Comparison of ENCODE assay signal across 9 mouse cellular contexts in genomic region chr4:148168287-148168686, GRCm38 (mm10). TPM values are rescaled to one million over a fixed set of nuclear protein-coding genes. Genes with fewer than 3 reads are reported as not detected.
DNase-seq lines count a peak whose midpoint lies in the region; ATAC-seq and TF ChIP-seq lines count a peak whose summit lies in the region.
"Had no signal": no experiment of that assay in that cellular context is flagged by ENCODE, and none has a peak within 500 bp of the region (broad histone marks: within the 10 kb centered on the region; RNA-seq: fewer than 3 reads in every experiment).

No protein-coding gene starts in this region.

- peak; percentile 93 for DNase-seq in 416B (ENCODE audit: low read depth)
- peak; percentile 53 for DNase-seq in cerebellum, adult 9-11 months
- peak; percentile 61 to 63 for DNase-seq in kidney, postnatal 25 days
- DNase-seq in retina, embryonic 14.5 days (ENCODE audit: low spot score): peak; percentile 85
- no peak for DNase-seq in layer of hippocampus, postnatal 14 days (ENCODE audit: low spot score in 2 of 2)

- WGBS in intestine, postnatal 0 days: 28% methylated on average over 7 of the region's 7 CpGs
- WGBS in intestine, embryonic 16.5 days: 24% methylated on average over 7 of the region's 7 CpGs

- peaks cover 70% of the 10 kb centered on the region for H3K27me3 ChIP-seq in intestine, postnatal 0 days (replicated peaks; ENCODE audit: control insufficient read depth, insufficient read depth, low read length)
- H3K27me3 ChIP-seq in intestine, embryonic 16.5 days (replicated peaks; ENCODE audit: control insufficient read depth, insufficient read depth, low read length): peaks cover 68% of the 10 kb centered on the region
- H3K27me3 ChIP-seq in ES-Bruce4 (ENCODE audit: control insufficient read depth, insufficient read depth, low read length, poor library complexity, severe bottlenecking): no peaks in the 10 kb centered on the region

- H3K9me3 ChIP-seq in intestine, postnatal 0 days (ENCODE audit: control insufficient read depth): no peaks in the 10 kb centered on the region
- H3K9me3 ChIP-seq in intestine, embryonic 16.5 days (ENCODE audit: control insufficient read depth, low read length): no peaks in the 10 kb centered on the region
- H3K9me3 ChIP-seq in ES-Bruce4 (replicated peaks; ENCODE audit: control insufficient read depth, insufficient read depth, low read length, poor library complexity, severe bottlenecking): no peaks in the 10 kb centered on the region

- TF ChIP-seq POLR2A in ES-Bruce4 (IDR thresholded peaks at IDR 0.05; ENCODE audit: insufficient read depth, low read length): no peak

- H3K27ac ChIP-seq in intestine, postnatal 0 days (ENCODE audit: low read depth, low read length): no peak overlapping the region
- no peak overlapping the region for H3K27ac ChIP-seq in intestine, embryonic 16.5 days (ENCODE audit: low read length)
- no peak overlapping the region for H3K27ac ChIP-seq in ES-Bruce4 (ENCODE audit: insufficient read depth, low read length)
- H3K27ac ChIP-seq: macrophage had no signal

- no peaks in the 10 kb centered on the region for H3K36me3 ChIP-seq in intestine, postnatal 0 days (ENCODE audit: control insufficient read depth, insufficient read depth)
- no peaks in the 10 kb centered on the region for H3K36me3 ChIP-seq in intestine, embryonic 16.5 days (ENCODE audit: control insufficient read depth, insufficient read depth, low read length)
- no peaks in the 10 kb centered on the region for H3K36me3 ChIP-seq in ES-Bruce4 (ENCODE audit: control insufficient read depth, insufficient read depth, low read length, poor library complexity, severe bottlenecking)

- no peak for ATAC-seq in intestine, postnatal 0 days
- no peak for ATAC-seq in intestine, embryonic 16.5 days

- H3K4me3 ChIP-seq in intestine, postnatal 0 days (ENCODE audit: low read depth, low read length): no peak overlapping the region
- no peak overlapping the region for H3K4me3 ChIP-seq in intestine, embryonic 16.5 days (ENCODE audit: low read length)
- no peak overlapping the region for H3K4me3 ChIP-seq in ES-Bruce4 (ENCODE audit: low read depth, low read length)

- no peaks in the 10 kb centered on the region for H3K4me1 ChIP-seq in intestine, postnatal 0 days (replicated peaks; ENCODE audit: control insufficient read depth, insufficient read depth, low read length)
- H3K4me1 ChIP-seq in intestine, embryonic 16.5 days (ENCODE audit: control insufficient read depth, insufficient read depth, low read length): peaks cover 7% of the 10 kb centered on the region; the same call in 1 of the 2 replicates
- no peaks in the 10 kb centered on the region for H3K4me1 ChIP-seq in ES-Bruce4 (ENCODE audit: control insufficient read depth, insufficient read depth, low read length)

- H3K9ac ChIP-seq in intestine, postnatal 0 days (ENCODE audit: low read depth, low read length): no peak overlapping the region
- H3K9ac ChIP-seq in intestine, embryonic 16.5 days (ENCODE audit: low read depth, low read length): no peak overlapping the region
- H3K9ac ChIP-seq in ES-Bruce4 (ENCODE audit: low read depth, poor library complexity, severe bottlenecking): no peak overlapping the region

- peak; percentile 84 for TF ChIP-seq CTCF in intestine, postnatal 0 days (IDR thresholded peaks at IDR 0.05; ENCODE audit: low read depth)
- peak; percentile 84 for TF ChIP-seq CTCF in ES-Bruce4 (IDR thresholded peaks at IDR 0.05; ENCODE audit: low read depth, low read length)

- H3K4me2 ChIP-seq in intestine, postnatal 0 days (replicated peaks; ENCODE audit: low read depth): no peak overlapping the region
- no peak overlapping the region for H3K4me2 ChIP-seq in intestine, embryonic 16.5 days (ENCODE audit: low read depth, low read length)

- TF ChIP-seq EP300 in ES-Bruce4 (IDR thresholded peaks at IDR 0.05; ENCODE audit: insufficient read depth, low read depth, low read length): no peak

RNA-seq across cellular contexts. Expression of gene Fbxo2, which starts 7.9 kb away (rescaled TPM):
- 0.44 and 0.76 TPM in 2 replicates for polyA plus RNA-seq in intestine, postnatal 0 days (2015; fragmentation: Nextera tagmentation; extraction: Ambion mirVana)
- 0.34 and 0.64 TPM in 2 replicates for polyA plus RNA-seq in intestine, embryonic 16.5 days (2015; fragmentation: Nextera tagmentation; extraction: Ambion mirVana)
- 6.0 and 6.9 TPM in 2 replicates for polyA plus RNA-seq in ES-Bruce4 (2011; ENCODE audit: insufficient read depth, insufficient read length, low read depth, missing spikeins)
- 10 to 100 TPM; 65.2 to 72.1 TPM for total RNA-seq in layer of hippocampus, postnatal 14 days (2021)
- polyA plus RNA-seq: macrophage had no signal

RNA-seq across cellular contexts. Expression of gene Fbxo44, which starts 8.0 kb away (rescaled TPM):
- 7.7 and 9.3 TPM in 2 replicates for polyA plus RNA-seq in intestine, postnatal 0 days (2015; fragmentation: Nextera tagmentation; extraction: Ambion mirVana)
- polyA plus RNA-seq in intestine, embryonic 16.5 days (2015; fragmentation: Nextera tagmentation; extraction: Ambion mirVana): 6.8 and 7.3 TPM in 2 replicates
- 12.5 and 13.3 TPM in 2 replicates for polyA plus RNA-seq in ES-Bruce4 (2011; ENCODE audit: insufficient read depth, insufficient read length, low read depth, missing spikeins)
- total RNA-seq in layer of hippocampus, postnatal 14 days (2021): 100 to 1,000 TPM in 1 of 2 experiments, 10 to 100 TPM in 1; 98.6 to 111 TPM

RNA-seq across cellular contexts. Expression of gene Fbxo6, which starts 16.3 kb away (rescaled TPM):
- polyA plus RNA-seq in intestine, postnatal 0 days (2015; fragmentation: Nextera tagmentation; extraction: Ambion mirVana): 55.4 and 60.6 TPM in 2 replicates
- 22.7 and 23.8 TPM in 2 replicates for polyA plus RNA-seq in intestine, embryonic 16.5 days (2015; fragmentation: Nextera tagmentation; extraction: Ambion mirVana)
- polyA plus RNA-seq in ES-Bruce4 (2011; ENCODE audit: insufficient read depth, insufficient read length, low read depth, missing spikeins): 41.6 and 51.5 TPM in 2 replicates
- total RNA-seq in layer of hippocampus, postnatal 14 days (2021): 10 to 100 TPM; 24.6 to 27.4 TPM

RNA-seq across cellular contexts. Expression of gene Draxin, which starts 37.8 kb away (rescaled TPM):
- 0.03 and 0.05 TPM in 2 replicates for polyA plus RNA-seq in intestine, postnatal 0 days (2015; fragmentation: Nextera tagmentation; extraction: Ambion mirVana)
- 0.06 and 0.07 TPM in 2 replicates for polyA plus RNA-seq in intestine, embryonic 16.5 days (2015; fragmentation: Nextera tagmentation; extraction: Ambion mirVana)
- 0.17 and 0.22 TPM in 2 replicates for polyA plus RNA-seq in ES-Bruce4 (2011; ENCODE audit: insufficient read depth, insufficient read length, low read depth, missing spikeins)
- 1 to 10 TPM; 4.8 to 5.6 TPM for total RNA-seq in layer of hippocampus, postnatal 14 days (2021)
- polyA plus RNA-seq: macrophage had no signal

RNA-seq across cellular contexts. Expression of gene Mad2l2, which starts 38.1 kb away (rescaled TPM):
- 22.6 and 24.9 TPM in 2 replicates for polyA plus RNA-seq in intestine, postnatal 0 days (2015; fragmentation: Nextera tagmentation; extraction: Ambion mirVana)
- 29.3 and 30.1 TPM in 2 replicates for polyA plus RNA-seq in intestine, embryonic 16.5 days (2015; fragmentation: Nextera tagmentation; extraction: Ambion mirVana)
- polyA plus RNA-seq in ES-Bruce4 (2011; ENCODE audit: insufficient read depth, insufficient read length, low read depth, missing spikeins): 45.9 and 60.3 TPM in 2 replicates
- 10 to 100 TPM; 19.8 to 22.1 TPM for total RNA-seq in layer of hippocampus, postnatal 14 days (2021)

Comparison
In these comparisons a context has a peak if more than half of its experiments do, and no peak if none do; other contexts are left out.
1. DNase-seq: peak in 416B (single experiment), cerebellum, adult 9-11 months (single experiment), kidney, postnatal 25 days (2 of 2) and retina, embryonic 14.5 days (single experiment); none in layer of hippocampus, postnatal 14 days (0 of 2).